Mouse (Mus musculus) lung, embryonic 14.5 days (tissue): ENCODE results near the gene Gm3194. TPM values are rescaled to one million over a fixed set of nuclear protein-coding genes. Genes with fewer than 3 reads are reported as not detected.
"Not testable (repeated sequence)": the region's sequence is repeated elsewhere in the genome, so short reads cannot be mapped to it uniquely, and the experiment has no call there.

Experiments
- ATAC-seq: fragments of 200-750 bp; cut with Nextera tagmentation; 2 replicates; pipeline ENCODE4 v1.8.0; 2017; ENCODE audit warnings: mild to moderate bottlenecking, moderate TSS enrichment, moderate library complexity; ENCODE audit not compliant: insufficient read depth
- DNase-seq: peaks from one replicate; pipeline ENCODE4 v3.0.0-alpha.2; 2015
- H3K27ac ChIP-seq: fragments of 300-500 bp; sonication (generic); 2 replicates; pipeline ENCODE4 v1.5.1; 2014; ENCODE audit warnings: low read depth, mild to moderate bottlenecking, moderate library complexity
- H3K27me3 ChIP-seq: fragments of 300-500 bp; sonication (generic); 2 replicates; pipeline ENCODE4 v1.6.1; 2014; ENCODE audit warnings: low read length, control low read depth; ENCODE audit not compliant: insufficient read depth
- H3K36me3 ChIP-seq: fragments of 300-500 bp; sonication (generic); 2 replicates; pipeline ENCODE4 v1.6.1; 2014; ENCODE audit warnings: control low read depth; ENCODE audit not compliant: insufficient read depth
- H3K4me1 ChIP-seq: fragments of 300-500 bp; sonication (generic); 2 replicates; pipeline ENCODE4 v1.6.1; 2014; ENCODE audit warnings: antibody characterized with exemption, control low read depth; ENCODE audit not compliant: insufficient read depth
- H3K4me2 ChIP-seq: fragments of 300-500 bp; sonication (generic); 2 replicates; pipeline ENCODE4 v1.6.1; 2014; ENCODE audit warnings: mild to moderate bottlenecking
- H3K4me3 ChIP-seq: fragments of 300-500 bp; sonication (generic); 2 replicates; pipeline ENCODE4 v1.5.1; 2014; ENCODE audit warnings: low read depth, low read length
- H3K9ac ChIP-seq: fragments of 300-500 bp; sonication (generic); 2 replicates; pipeline ENCODE4 v1.6.1; 2014
- H3K9me3 ChIP-seq: fragments of 300-500 bp; sonication (generic); 2 replicates; pipeline ENCODE4 v1.6.1; 2016; ENCODE audit warnings: low read depth, low read length, control low read depth
- WGBS: fragments of 180-500 bp; shearing (Covaris S2); extraction: QIAGEN DNeasy Blood & Tissue Kit; methylation state at CpG from one replicate; pipeline ENCODE4 v1.1.7; 2014; 5-methylcytosine and 5-hydroxymethylcytosine counted together
- polyA plus RNA-seq: library from polyadenylated mRNA; unstranded; fragments of >200 nt; fragmentation: Nextera tagmentation; extraction: Ambion mirVana; gene quantifications from 2 replicates; pipeline ENCODE4 v1.2.1, GENCODE M21; 2014

Gene Gm3194
- polyA plus RNA-seq: 0.53 and 0.91 TPM in 2 replicates

GRCm38 (mm10) chr14:5455367-5455766 lies at the start of gene Gm3194:
TSS of gene Gm3194 (minus strand) at chr14:5455467.
- H3K4me3 ChIP-seq, H3K27me3 ChIP-seq, H3K36me3 ChIP-seq, ATAC-seq, H3K9ac ChIP-seq, H3K4me1 ChIP-seq, DNase-seq, H3K9me3 ChIP-seq, H3K27ac ChIP-seq, H3K4me2 ChIP-seq: not testable (repeated sequence)
- WGBS: no CpG with 5 or more reads among the region's 3 CpGs

- H3K9ac ChIP-seq, H3K27ac ChIP-seq, DNase-seq, H3K4me3 ChIP-seq, H3K9me3 ChIP-seq, H3K4me2 ChIP-seq, H3K4me1 ChIP-seq, H3K36me3 ChIP-seq, ATAC-seq, H3K27me3 ChIP-seq: not testable (repeated sequence)
- no CpG with 5 or more reads among the region's 35 CpGs for WGBS
These were observed 46.1 kb upstream of the Gm3194 start, which contains the start of gene Gm3488 for GRCm38 (mm10) chr14:5501374-5501773. TSS of gene Gm3488 (plus strand) at chr14:5501674.

GRCm38 (mm10) chr14:5483907-5484306 lies 28.6 kb upstream of the Gm3194 start, which contains the start of gene Gm3187:
TSS of gene Gm3187 (plus strand) at chr14:5484207.
- not testable (repeated sequence) for DNase-seq, H3K4me1 ChIP-seq, H3K9ac ChIP-seq, ATAC-seq, H3K27me3 ChIP-seq, H3K27ac ChIP-seq, H3K9me3 ChIP-seq, H3K36me3 ChIP-seq, H3K4me3 ChIP-seq, H3K4me2 ChIP-seq
- WGBS: 78% methylated on average over 4 of the region's 5 CpGs

- not testable (repeated sequence) for H3K27me3 ChIP-seq, H3K4me1 ChIP-seq, H3K9me3 ChIP-seq, H3K36me3 ChIP-seq, H3K4me3 ChIP-seq, H3K9ac ChIP-seq, H3K4me2 ChIP-seq, H3K27ac ChIP-seq, DNase-seq, ATAC-seq
- no CpG with 5 or more reads among the region's 3 CpGs for WGBS
These were observed 22.5 kb upstream of the Gm3194 start, which contains the start of gene Gm8246 for GRCm38 (mm10) chr14:5477730-5478129. TSS of gene Gm8246 (minus strand) at chr14:5477830.

GRCm38 (mm10) chr14:5460469-5460868 lies 5.2 kb upstream of the Gm3194 start:
- not testable (repeated sequence) for DNase-seq, H3K27ac ChIP-seq, H3K9me3 ChIP-seq, H3K4me2 ChIP-seq, ATAC-seq, H3K9ac ChIP-seq, H3K4me1 ChIP-seq, H3K36me3 ChIP-seq, H3K4me3 ChIP-seq, H3K27me3 ChIP-seq
- WGBS: no CpG with 5 or more reads among the region's 19 CpGs

- not testable (repeated sequence) for H3K27me3 ChIP-seq, H3K9ac ChIP-seq, H3K27ac ChIP-seq, ATAC-seq, H3K9me3 ChIP-seq, H3K36me3 ChIP-seq, H3K4me3 ChIP-seq, H3K4me2 ChIP-seq, H3K4me1 ChIP-seq, DNase-seq
- WGBS: no CpG with 5 or more reads among the region's 37 CpGs
These were observed 66.3 kb downstream of the Gm3194 start, which contains the start of gene Gm3500 for GRCm38 (mm10) chr14:5388949-5389348. TSS of gene Gm3500 (minus strand) at chr14:5389049.

Other genes with a start within 250 kb of the Gm3194 start
- not detected in 2 replicates for gene Gm3526, start 194.9 kb downstream of the Gm3194 start, polyA plus RNA-seq
- gene Gm3542, start 120.5 kb downstream of the Gm3194 start, polyA plus RNA-seq: not detected in 2 replicates
- gene Gm3500, start 66.4 kb downstream of the Gm3194 start, polyA plus RNA-seq: 0.72 TPM in 1 of 2 replicates, not detected in the other
- gene Gm8246, start 22.4 kb upstream of the Gm3194 start, polyA plus RNA-seq: not detected in 2 replicates
- gene Gm3187, start 28.7 kb upstream of the Gm3194 start, polyA plus RNA-seq: not detected in 2 replicates
- gene Gm3488, start 46.2 kb upstream of the Gm3194 start, polyA plus RNA-seq: 1.3 and 1.6 TPM in 2 replicates
- gene Gm3532, start 83.0 kb upstream of the Gm3194 start, polyA plus RNA-seq: not detected in 2 replicates
- not detected in 2 replicates for gene Gm8265, start 177.6 kb upstream of the Gm3194 start, polyA plus RNA-seq
- not detected in 2 replicates for gene Gm9603, start 232.0 kb upstream of the Gm3194 start, polyA plus RNA-seq